10 mouse cellular contexts compared by ENCODE assay signal in genomic region chr8:123197016-123197415, GRCm38 (mm10). TPM values are rescaled to one million over a fixed set of nuclear protein-coding genes. Genes with fewer than 3 reads are reported as not detected.
DNase-seq lines count a peak whose midpoint lies in the region; ATAC-seq and TF ChIP-seq lines count a peak whose summit lies in the region.
"Not testable (repeated sequence)": the region's sequence is repeated elsewhere in the genome, so short reads cannot be mapped to it uniquely, and the experiment has no call there.
"Had no signal": no experiment of that assay in that cellular context is flagged by ENCODE, and none has a peak within 500 bp of the region (broad histone marks: within the 10 kb centered on the region; RNA-seq: fewer than 3 reads in every experiment).

No protein-coding gene starts in this region.

- H3K27me3 ChIP-seq in intestine, embryonic 16.5 days (replicated peaks; ENCODE audit: control insufficient read depth, insufficient read depth, low read length); liver, embryonic 11.5 days (replicated peaks; ENCODE audit: control insufficient read depth, insufficient read depth, low read length); liver, embryonic 16.5 days (ENCODE audit: control insufficient read depth, insufficient read depth, low read depth, low read length); stomach, postnatal 0 days (ENCODE audit: control insufficient read depth, insufficient read depth, low read length): not testable (repeated sequence)

- TF ChIP-seq CTCF in stomach, postnatal 0 days (IDR thresholded peaks at IDR 0.05; ENCODE audit: low read depth): not testable (repeated sequence)

- not testable (repeated sequence) for H3K36me3 ChIP-seq in intestine, embryonic 16.5 days (ENCODE audit: control insufficient read depth, insufficient read depth, low read length); liver, embryonic 11.5 days (ENCODE audit: control insufficient read depth, insufficient read depth, low read length); liver, embryonic 16.5 days (ENCODE audit: control insufficient read depth, insufficient read depth); stomach, postnatal 0 days (ENCODE audit: control insufficient read depth, insufficient read depth, low read length)

- H3K4me1 ChIP-seq in intestine, embryonic 16.5 days (ENCODE audit: control insufficient read depth, insufficient read depth, low read length); liver, embryonic 11.5 days (replicated peaks; ENCODE audit: control insufficient read depth, insufficient read depth, low read length); liver, embryonic 16.5 days (ENCODE audit: control insufficient read depth, low read depth, low read length); stomach, postnatal 0 days (replicated peaks; ENCODE audit: control insufficient read depth, insufficient read depth): not testable (repeated sequence)

- not testable (repeated sequence) for H3K9me3 ChIP-seq in intestine, embryonic 16.5 days (ENCODE audit: control insufficient read depth, low read length); liver, embryonic 11.5 days (ENCODE audit: control insufficient read depth, low read length); liver, embryonic 16.5 days (replicated peaks; ENCODE audit: control insufficient read depth, low read length); stomach, postnatal 0 days (ENCODE audit: control insufficient read depth, low read length)

- ATAC-seq in intestine, embryonic 16.5 days: 0 out of 2 replicates have a peak, but pooled peaks have one; percentile 34
- ATAC-seq in liver, embryonic 11.5 days (replicated peaks; ENCODE audit: low FRiP score): peak; percentile 74
- peak; percentile 74 for ATAC-seq in liver, embryonic 16.5 days (ENCODE audit: low read depth)
- ATAC-seq in stomach, postnatal 0 days (ENCODE audit: low FRiP score, low TSS enrichment): peak; percentile 65

- H3K9ac ChIP-seq in intestine, embryonic 16.5 days (ENCODE audit: low read depth, low read length); liver, embryonic 11.5 days (ENCODE audit: low read depth, low read length); liver, embryonic 16.5 days (ENCODE audit: low read depth, low read length); stomach, postnatal 0 days (ENCODE audit: low read length): not testable (repeated sequence)

- TF ChIP-seq EP300 in stomach, postnatal 0 days (optimal IDR thresholded peaks at IDR 0.05): not testable (repeated sequence)

- not testable (repeated sequence) for H3K4me2 ChIP-seq in intestine, embryonic 16.5 days (ENCODE audit: low read depth, low read length); liver, embryonic 11.5 days; liver, embryonic 16.5 days (ENCODE audit: low read depth, low read length); stomach, postnatal 0 days (replicated peaks; ENCODE audit: low read depth)

- not testable (repeated sequence) for H3K27ac ChIP-seq in intestine, embryonic 16.5 days (ENCODE audit: low read length); liver, embryonic 11.5 days (ENCODE audit: low read depth, low read length); liver, embryonic 16.5 days (ENCODE audit: low read length); stomach, postnatal 0 days (replicated peaks)

- peak; percentile 79 for DNase-seq in ES-CJ7 (ENCODE audit: low read depth, low spot score)
- peak; percentile 78 for DNase-seq in R1 (ENCODE audit: low read depth, low spot score)
- DNase-seq in c-Kit-positive CD71-positive TER-119-positive erythroid progenitor cells, embryonic 14.5 days (ENCODE audit: low spot score): peak; percentile 66
- not testable (repeated sequence) for DNase-seq in liver, embryonic 11.5 days (ENCODE audit: low spot score)
- DNase-seq in spleen, adult 12 weeks (ENCODE audit: low spot score): peak; percentile 55
- DNase-seq in stomach, postnatal 0 days (ENCODE audit: low spot score): peak; percentile 42

- WGBS in intestine, embryonic 16.5 days: 72% methylated on average over 5 of the region's 5 CpGs
- WGBS in liver, embryonic 11.5 days: 63% methylated on average over 5 of the region's 5 CpGs
- WGBS in liver, embryonic 16.5 days (ENCODE audit: insufficient replicate concordance): 42% methylated on average over 5 of the region's 5 CpGs
- 64% methylated on average over 5 of the region's 5 CpGs for WGBS in stomach, postnatal 0 days

- H3K4me3 ChIP-seq in intestine, embryonic 16.5 days (ENCODE audit: low read length); liver, embryonic 11.5 days (ENCODE audit: low read depth, low read length); liver, embryonic 16.5 days (ENCODE audit: low read depth, low read length); stomach, postnatal 0 days (ENCODE audit: low read depth, low read length): not testable (repeated sequence)

RNA-seq across cellular contexts. Expression of gene Dpep1, which starts 11.0 kb away (rescaled TPM):
- polyA plus RNA-seq in intestine, embryonic 16.5 days (2015; fragmentation: Nextera tagmentation; extraction: Ambion mirVana): 7.5 and 12.6 TPM in 2 replicates
- 0.52 and 1.3 TPM in 2 replicates for polyA plus RNA-seq in liver, embryonic 11.5 days (2014; fragmentation: Nextera tagmentation; extraction: Ambion mirVana)
- polyA plus RNA-seq in liver, embryonic 16.5 days (2015; fragmentation: Nextera tagmentation; extraction: Ambion mirVana): 0.12 and 0.39 TPM in 2 replicates
- polyA plus RNA-seq in stomach, postnatal 0 days (2015; fragmentation: Nextera tagmentation; extraction: Ambion mirVana): 10.0 and 13.6 TPM in 2 replicates
- polyA plus RNA-seq: activated CD4-positive, CD25-positive, alpha-beta regulatory T cell, adult 4 months; macrophage had no signal

RNA-seq across cellular contexts. Expression of gene Chmp1a, which starts 15.5 kb away (rescaled TPM):
- 173 and 184 TPM in 2 replicates for polyA plus RNA-seq in intestine, embryonic 16.5 days (2015; fragmentation: Nextera tagmentation; extraction: Ambion mirVana)
- polyA plus RNA-seq in liver, embryonic 11.5 days (2014; fragmentation: Nextera tagmentation; extraction: Ambion mirVana): 95.4 and 104 TPM in 2 replicates
- 55.9 and 59.6 TPM in 2 replicates for polyA plus RNA-seq in liver, embryonic 16.5 days (2015; fragmentation: Nextera tagmentation; extraction: Ambion mirVana)
- polyA plus RNA-seq in stomach, postnatal 0 days (2015; fragmentation: Nextera tagmentation; extraction: Ambion mirVana): 153 and 157 TPM in 2 replicates

RNA-seq across cellular contexts. Expression of gene Spata33, which starts 15.6 kb away (rescaled TPM):
- 1.7 and 2.7 TPM in 2 replicates for polyA plus RNA-seq in intestine, embryonic 16.5 days (2015; fragmentation: Nextera tagmentation; extraction: Ambion mirVana)
- polyA plus RNA-seq in liver, embryonic 11.5 days (2014; fragmentation: Nextera tagmentation; extraction: Ambion mirVana): 1.4 and 1.7 TPM in 2 replicates
- polyA plus RNA-seq in liver, embryonic 16.5 days (2015; fragmentation: Nextera tagmentation; extraction: Ambion mirVana): 0.14 and 0.21 TPM in 2 replicates
- polyA plus RNA-seq in stomach, postnatal 0 days (2015; fragmentation: Nextera tagmentation; extraction: Ambion mirVana): 0.91 and 0.94 TPM in 2 replicates
- polyA plus RNA-seq: activated CD4-positive, CD25-positive, alpha-beta regulatory T cell, adult 4 months had no signal

RNA-seq across cellular contexts. Expression of gene Cdk10, which starts 27.6 kb away (rescaled TPM):
- polyA plus RNA-seq in intestine, embryonic 16.5 days (2015; fragmentation: Nextera tagmentation; extraction: Ambion mirVana): 23.7 and 27.8 TPM in 2 replicates
- 22.8 and 25.0 TPM in 2 replicates for polyA plus RNA-seq in liver, embryonic 11.5 days (2014; fragmentation: Nextera tagmentation; extraction: Ambion mirVana)
- 8.8 and 8.9 TPM in 2 replicates for polyA plus RNA-seq in liver, embryonic 16.5 days (2015; fragmentation: Nextera tagmentation; extraction: Ambion mirVana)
- 16.1 and 16.7 TPM in 2 replicates for polyA plus RNA-seq in stomach, postnatal 0 days (2015; fragmentation: Nextera tagmentation; extraction: Ambion mirVana)

RNA-seq across cellular contexts. Expression of gene Sult5a1, which starts 38.9 kb away (rescaled TPM):
- polyA plus RNA-seq in intestine, embryonic 16.5 days (2015; fragmentation: Nextera tagmentation; extraction: Ambion mirVana): 9.3 and 9.6 TPM in 2 replicates
- polyA plus RNA-seq in liver, embryonic 11.5 days (2014; fragmentation: Nextera tagmentation; extraction: Ambion mirVana): 4.6 and 5.6 TPM in 2 replicates
- 0.74 and 0.89 TPM in 2 replicates for polyA plus RNA-seq in liver, embryonic 16.5 days (2015; fragmentation: Nextera tagmentation; extraction: Ambion mirVana)
- 7.8 and 9.3 TPM in 2 replicates for polyA plus RNA-seq in stomach, postnatal 0 days (2015; fragmentation: Nextera tagmentation; extraction: Ambion mirVana)
- polyA plus RNA-seq: activated CD4-positive, CD25-positive, alpha-beta regulatory T cell, adult 4 months; macrophage had no signal
